Mouse (Mus musculus) cerebellum, postnatal 4 days (tissue): ENCODE data around the gene Dnaaf2.

ENCODE experiments used
- DNase-seq, 2 experiments: peaks; one replicate each; pipeline ENCODE4 v3.0.0; 2022; ENCODE audit warnings: low spot score in 2 of 2, mixed read lengths in 1 of 2

The Dnaaf2 gene

GRCm38 (mm10) chr12:69198164-69198535 is at the start of gene Dnaaf2:
Gene Dnaaf2, minus strand, starts transcription at chr12:69198429.
- peak; percentile 31 to 61 for DNase-seq

DNA sequence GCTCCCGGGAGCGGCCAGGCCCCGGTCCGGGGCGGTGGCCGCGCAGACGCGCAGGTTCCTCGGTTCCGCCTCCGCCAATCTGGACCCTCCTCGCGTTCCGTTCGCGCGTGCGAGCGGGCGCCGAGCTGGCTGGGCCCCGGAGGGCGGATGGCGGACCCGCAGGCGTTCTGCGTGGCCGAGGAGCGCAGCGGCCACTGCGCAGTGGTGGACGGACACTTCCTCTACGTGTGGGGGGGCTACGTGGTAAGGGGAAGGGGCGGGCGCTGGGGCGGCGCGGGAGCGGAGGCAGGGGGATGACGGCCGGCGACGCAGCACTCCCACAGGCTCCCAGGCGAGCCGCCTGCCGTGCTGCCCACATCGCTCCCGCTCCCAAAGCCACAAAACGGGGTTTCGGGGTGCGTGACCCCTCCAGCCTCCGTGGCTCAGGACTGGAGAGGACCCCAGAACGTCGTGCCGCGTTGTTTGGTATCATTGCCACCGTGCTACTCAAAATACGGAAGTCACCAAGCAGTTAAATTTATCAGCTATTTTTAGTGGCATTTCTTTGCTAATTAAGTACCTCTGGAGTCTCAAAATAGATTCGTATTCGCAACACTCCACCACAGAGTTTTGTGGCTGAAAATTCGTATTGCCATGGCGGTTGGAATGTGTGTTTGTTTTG is 43.7 kb upstream of the Dnaaf2 start:
- peak; percentile 52 to 74 for DNase-seq

DNA sequence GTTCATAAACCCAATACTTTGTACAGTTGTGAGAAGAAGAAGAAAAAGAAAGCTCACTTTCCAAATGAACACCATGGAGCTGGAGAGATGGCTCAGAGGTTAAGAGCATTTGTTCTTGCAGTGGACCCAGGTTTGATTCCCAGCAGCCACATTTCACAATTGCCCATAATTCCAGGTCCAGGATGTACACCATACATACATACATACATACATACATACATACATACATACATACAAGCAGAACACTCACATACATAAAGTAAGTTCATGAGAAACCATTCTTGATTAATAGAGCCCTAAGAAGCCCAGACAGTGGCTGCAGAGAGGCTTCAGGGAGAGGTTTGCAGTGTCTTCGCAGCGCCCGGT is 43.2 kb upstream of the Dnaaf2 start:
- DNase-seq: no peak

- DNase-seq: no peak
Observed at GRCm38 (mm10) chr12:69240876-69241275, 42.6 kb upstream of the Dnaaf2 start, which contains the start of gene Klhdc1. Gene Klhdc1, plus strand, starts transcription at chr12:69241176.

DNA sequence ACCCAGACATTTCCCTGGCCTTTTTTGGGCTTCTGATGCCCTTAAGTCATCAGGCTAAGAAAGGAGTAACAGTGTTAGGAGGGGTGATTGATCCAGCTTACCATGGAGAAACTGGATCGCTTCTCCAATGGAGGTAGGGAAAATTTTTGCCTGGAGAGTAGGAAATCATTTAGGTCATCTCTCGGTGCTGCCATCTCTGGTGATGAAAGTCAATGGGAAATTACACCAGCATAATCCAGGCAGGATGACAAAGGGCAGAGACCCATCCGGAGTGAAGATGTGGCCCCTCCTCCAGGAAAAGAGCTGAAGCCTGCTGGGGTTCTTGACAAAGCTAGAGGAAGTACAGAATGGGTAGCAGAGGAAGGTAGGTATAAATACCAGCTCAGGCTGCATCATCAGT is 40.1 kb upstream of the Dnaaf2 start:
- DNase-seq: no peak

DNA sequence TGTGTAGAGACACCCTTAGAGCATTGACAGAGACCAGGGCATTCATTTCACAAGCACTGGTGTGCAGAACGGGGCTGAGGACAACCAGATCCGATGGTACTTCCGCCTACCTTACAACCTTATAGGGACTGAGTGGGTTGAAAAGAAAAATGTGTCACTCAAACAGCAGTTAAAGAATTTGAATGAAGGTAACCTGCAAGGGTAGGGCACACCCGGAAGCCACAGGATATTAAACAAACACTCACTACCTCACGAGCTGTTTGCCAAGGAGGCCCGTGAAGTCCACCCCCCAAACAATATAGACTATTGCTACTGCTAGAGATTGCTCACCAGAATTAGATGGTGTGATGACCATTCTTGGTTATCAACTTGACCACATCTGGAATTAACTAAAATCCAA is 37.6 kb upstream of the Dnaaf2 start:
- no peak for DNase-seq

- peak in 1 of 2 experiments; percentile 10 for DNase-seq
Observed at GRCm38 (mm10) chr12:69229251-69229650, 31.0 kb upstream of the Dnaaf2 start.

DNA sequence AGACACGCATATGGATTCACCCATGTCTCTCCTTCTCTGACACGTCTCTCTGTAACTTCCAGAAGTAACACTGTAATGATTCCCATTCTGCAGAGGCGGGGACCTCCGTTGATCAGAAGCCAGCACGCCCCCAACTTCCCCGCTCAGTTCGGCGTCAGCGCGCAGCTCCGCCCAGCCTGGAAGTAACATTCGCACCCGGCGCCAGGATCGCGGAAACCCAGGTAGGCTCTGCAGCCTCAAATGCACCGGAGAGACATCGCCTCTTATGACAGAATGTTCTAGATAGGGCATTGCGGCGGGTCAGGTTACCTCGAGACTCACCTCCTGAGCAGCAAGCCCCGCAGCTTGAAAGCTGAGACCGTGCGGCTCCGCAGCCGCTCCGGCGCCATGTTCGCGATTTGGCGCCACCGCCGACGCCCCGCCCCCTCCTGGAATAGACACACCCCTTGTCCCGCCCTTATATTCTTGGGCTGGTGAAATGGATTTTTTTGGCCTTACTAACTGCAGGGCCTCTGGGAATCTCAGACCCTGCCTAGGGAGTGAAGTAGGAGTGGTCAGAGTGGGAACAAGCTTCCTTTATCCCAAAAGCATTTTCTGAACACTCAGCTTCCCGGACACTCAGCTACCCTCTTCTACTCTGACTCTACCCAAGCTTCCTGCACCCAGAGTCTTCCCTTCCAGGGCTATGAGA is 29.7 kb upstream of the Dnaaf2 start, which contains the start of gene Pole2:
TSS of gene Pole2 (minus strand) at position 420 of the 691 bp plus-strand sequence.
- DNase-seq: peak; percentile 70 to 87

DNA sequence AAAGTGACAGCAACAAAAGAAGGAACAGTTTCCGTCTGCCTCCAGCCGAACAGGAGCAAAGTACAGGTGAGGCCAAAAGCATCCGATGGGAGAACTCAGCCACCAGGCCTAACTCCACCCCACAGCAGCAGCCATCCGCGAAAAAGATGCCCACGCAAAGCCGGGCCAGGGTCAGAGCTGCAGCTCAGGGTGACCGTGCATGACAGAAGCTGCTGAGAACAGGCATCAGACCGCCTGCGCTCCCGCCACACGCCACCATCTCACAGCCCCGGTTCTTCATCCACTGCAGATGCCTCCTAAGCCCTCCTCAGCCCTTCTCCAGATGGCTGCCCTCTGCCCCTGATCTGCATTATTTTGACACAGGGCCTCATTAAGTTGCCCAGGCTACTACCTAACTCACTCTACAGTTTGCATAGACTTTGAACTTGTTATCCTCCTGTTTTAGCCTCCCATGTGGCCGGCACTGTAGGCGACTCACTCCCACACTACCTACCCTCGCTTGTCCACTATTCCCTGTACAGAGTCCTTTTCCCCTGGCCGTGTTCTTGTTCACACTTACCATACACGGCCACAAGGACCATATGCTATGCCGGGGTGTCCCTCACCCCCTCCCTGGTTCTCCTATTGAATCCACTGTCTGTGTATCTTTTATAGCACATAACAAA is 22.5 kb upstream of the Dnaaf2 start:
- no peak for DNase-seq

DNA sequence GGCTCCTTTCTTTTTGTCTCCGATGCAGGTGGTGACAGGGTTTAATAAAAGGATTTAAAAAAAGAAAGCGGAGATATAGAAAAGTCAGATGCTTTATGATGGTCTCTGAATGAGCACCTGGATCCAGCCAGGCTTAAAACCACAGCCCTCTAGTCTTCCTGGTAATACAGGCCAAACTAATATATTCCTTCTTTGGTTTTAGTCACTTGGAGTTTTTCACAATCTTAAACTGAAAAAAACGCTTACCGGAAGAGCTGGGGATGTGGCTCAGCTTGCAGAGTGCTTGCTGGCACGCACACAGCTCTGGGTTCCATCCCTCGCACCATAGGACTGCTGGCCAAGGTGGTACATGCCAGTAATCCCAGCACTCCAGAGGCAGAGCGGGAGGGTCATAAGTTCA is 18.4 kb upstream of the Dnaaf2 start:
- DNase-seq: no peak

- DNase-seq: no peak
Observed at GRCm38 (mm10) chr12:69215000-69215785, 17.0 kb upstream of the Dnaaf2 start.

DNA sequence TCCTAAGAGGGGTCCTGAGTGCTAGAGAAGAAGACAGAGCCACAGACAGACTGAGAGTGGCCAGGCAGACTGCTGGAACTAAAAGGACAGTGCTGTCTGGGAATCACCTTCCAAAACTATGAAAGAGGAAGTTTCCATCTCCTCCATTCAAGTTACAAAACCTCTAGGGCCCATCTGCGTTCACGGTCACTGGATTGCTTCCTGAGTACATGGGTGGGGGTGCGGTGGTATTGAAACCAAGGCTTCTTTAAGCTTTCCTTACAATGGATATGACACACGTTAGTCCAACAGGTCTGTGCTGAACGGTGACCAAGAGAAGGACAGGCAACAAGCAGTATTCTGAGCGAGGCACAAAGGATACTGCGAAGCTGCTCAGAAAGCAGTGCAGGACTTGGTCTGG is 16.2 kb upstream of the Dnaaf2 start:
- DNase-seq: no peak

DNA sequence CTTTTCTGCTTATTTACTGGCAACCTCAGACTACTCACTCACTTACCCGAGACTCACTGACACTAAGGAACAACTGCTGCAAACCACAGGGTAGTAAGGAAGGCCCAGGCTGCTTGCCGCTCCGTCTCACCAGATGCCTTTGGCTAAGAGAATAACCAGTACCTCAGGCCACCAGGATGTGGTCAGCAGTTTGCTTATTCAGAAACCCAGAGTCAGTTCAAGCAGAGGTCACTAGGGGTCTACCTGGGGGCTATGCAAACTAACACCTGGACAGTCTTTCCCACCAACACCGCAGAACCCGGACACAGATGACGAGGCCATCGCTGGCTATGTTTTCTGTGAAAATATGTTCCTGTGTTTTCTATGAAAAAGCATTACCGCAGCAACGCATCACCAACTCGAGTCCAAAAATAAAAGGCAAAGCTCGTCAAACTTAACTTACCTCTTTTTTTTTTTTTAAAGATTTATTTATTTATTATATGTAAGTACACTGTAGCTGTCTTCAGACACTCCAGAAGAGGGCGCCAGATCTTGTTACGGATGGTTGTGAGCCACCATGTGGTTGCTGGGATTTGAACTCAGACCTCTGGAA is 15.1 kb upstream of the Dnaaf2 start:
- DNase-seq: no peak

DNA sequence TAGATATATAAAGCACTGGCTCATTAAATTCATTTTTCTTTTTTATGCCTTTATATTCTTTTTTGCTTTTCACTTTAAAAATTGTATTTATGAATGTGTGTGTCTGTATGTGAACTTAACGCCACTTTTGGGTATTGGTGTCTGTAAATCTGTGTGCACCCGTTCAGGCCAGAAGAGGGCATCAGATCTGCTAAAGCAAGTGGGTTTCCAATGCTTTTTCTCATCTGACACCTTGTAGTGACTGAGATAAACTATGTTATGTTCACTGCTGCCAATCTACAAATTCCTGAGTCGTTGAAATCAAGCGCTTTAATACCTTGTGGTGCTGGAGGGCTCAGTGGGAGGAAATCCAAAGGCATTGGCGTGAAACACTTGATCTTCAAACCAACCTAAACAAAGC is 12.8 kb upstream of the Dnaaf2 start:
- no peak for DNase-seq

DNA sequence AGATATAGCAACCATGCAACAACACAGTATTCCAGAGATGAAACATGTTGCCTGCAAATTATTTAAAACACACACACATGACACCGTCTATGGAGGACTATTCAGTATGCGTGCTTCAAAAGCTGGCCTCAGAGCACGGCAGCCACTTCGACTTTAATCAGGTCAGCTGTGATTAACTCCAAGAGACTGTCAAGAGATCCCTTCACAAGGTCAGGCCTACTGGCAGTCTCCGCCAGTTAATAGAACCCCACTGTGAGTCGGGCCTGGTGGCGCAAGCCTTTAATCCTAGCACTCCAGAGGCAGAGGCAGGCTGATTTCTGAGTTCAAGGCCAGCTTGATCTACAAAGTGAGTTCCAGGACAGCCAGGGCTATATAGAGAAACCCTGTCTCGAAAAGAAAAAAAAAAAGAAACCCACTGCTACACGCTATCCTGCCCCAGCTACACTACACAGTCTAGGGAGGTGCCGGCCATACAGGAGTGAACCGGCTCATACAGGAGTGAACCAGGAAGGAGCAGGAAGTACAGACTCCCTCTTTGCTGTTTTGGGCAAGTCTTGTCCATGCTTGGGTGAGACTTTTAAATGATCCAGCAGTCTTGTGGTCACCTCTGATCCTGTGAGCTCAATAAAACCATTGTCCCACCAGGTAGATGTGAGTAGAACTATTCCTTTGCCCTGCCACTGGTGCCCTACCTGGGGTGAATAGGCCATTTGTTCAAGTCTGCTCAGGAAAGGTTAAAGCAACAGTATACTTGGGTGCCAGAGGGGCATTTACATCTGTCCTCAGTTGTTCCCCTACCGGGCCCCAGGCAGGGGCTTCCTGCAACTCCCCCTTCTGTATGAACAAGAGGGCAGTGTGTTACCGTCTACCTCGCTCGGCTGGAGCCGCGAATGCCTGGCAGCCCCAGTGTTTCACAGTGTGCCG is 12.1 kb upstream of the Dnaaf2 start:
- DNase-seq: no peak

- no peak for DNase-seq
Observed at GRCm38 (mm10) chr12:69208520-69208919, 10.3 kb upstream of the Dnaaf2 start.

DNA sequence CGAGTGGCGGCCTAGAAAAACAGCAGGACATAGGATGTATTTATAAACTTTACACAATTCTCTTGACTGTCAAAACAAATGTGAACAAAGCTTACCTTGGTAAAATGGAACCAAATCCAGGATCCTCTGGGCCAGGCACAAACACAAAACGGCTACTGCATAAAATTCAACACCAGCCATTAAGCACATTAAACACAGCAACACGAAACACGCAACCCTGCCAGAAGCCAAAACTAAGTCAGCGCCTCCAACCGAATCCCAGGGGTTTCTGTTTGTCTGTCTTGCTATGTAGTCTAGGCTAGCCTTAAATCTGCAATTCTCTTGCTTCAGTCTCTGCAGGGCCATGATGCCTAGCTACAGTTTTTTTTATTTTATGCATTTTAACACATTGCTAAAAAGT is 9.7 kb upstream of the Dnaaf2 start:
- no peak for DNase-seq

DNA sequence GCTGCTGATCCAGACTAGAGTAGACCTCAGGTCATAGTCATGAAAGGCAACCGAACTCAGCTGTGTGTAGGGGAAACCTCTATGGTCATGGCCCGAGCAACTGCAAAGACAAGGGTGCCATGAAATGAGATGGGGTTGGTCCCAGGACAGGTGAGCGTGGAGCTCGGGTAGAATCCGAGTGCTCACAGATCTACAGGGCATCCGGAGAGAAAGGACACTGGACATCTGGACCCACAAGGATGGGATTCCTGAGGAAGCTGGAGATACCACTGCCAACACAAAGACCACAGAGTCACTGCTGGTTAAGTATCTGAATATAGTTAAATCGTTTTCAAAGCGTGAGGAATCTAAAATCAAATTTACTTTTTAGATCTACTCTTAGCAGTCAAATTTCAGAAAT is 9.2 kb upstream of the Dnaaf2 start:
- no peak for DNase-seq

DNA sequence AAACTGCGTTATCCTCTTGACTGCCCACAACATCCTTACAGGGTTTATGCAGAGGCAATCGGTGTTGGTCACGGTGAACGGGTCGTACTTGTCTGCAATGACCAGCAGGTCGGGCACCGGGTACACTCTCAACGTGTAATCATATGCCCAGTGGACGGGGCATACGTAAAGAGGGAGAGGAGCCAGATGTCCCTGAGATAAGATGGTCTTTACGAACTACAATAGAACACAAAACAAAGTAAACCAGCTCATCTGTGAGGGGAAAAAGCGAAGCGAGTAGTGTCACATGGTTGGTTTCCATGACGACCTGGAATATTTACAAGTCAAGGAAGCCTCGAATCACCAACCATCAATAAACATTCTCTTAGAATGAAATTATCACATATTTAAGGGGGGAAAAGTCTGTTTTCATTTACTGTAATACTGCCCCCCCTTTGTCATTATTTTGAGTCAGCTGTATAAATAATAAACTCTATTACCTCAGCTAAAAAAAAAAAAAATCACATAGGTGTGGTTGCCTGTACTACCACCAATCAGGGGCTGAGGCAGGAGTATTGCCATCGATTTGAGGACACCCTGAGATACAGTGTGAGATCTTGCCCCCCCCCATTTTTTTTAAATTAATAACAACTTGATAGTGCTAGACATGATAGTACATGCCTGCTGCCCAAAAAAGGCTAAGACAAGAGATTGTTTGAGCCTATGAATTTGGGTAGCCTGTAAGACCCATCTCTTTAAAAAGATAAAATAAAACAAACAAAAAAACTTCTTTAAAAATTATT is 6.0 kb upstream of the Dnaaf2 start, which contains the start of gene Gm49384:
TSS of gene Gm49384 (minus strand) at position 216 of the 782 bp plus-strand sequence.
- DNase-seq: no peak

GRCm38 (mm10) chr12:69198985-69199384 is 756 bp upstream of the Dnaaf2 start:
- DNase-seq: no peak
